Mouse (Mus musculus) megakaryocyte, embryonic 14.5 days (primary cell): Measurements from ENCODE around the gene Mfsd5.

Source experiments
- FLI1 ChIP-seq: IDR thresholded peaks from 2 replicates; pipeline ENCODE4 v1.6.1; 2012; ENCODE audit warnings: low read length, inconsistent platforms, mixed read lengths
- GATA1 ChIP-seq: IDR thresholded peaks from 3 replicates; pipeline ENCODE4 v1.6.1; 2012; ENCODE audit warnings: mixed read lengths, low read length, inconsistent platforms, borderline replicate concordance

DNA sequence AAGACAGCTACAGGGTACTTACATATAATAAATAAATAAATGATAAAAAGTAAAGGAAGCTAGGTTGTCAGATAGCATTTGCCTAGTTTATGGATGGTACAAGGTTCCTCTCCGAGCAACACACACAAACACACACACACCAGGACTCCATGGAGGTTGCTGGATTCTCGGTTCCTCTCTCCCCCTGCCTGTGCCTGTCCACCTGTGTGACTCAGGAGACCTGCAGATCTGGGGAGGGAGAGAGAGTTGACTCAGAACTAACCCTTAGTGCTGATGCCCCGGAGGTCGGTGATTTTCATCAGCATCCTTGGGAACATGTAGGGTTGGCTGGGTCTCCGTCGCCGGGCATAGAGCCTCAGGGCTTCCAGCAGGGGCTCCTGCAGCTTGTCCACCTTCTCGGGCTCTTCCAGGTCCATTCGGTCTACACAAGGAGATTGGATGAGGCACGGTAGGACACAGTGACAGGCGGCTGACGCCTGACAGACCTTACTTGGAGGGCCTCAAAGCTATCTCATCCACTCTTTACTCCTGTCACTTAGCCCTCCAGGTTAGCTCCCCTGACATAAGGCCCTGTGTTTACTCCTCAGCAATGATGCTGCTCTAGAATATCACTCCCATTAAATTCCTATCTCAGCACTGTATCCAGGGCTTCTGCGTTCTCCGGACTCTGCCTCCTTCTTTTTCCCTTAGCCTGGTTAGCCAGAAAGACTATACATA lies 40.6 kb upstream of the Mfsd5 start:
- TF ChIP-seq GATA1 (no peak), FLI1 (no peak)
